Mouse (Mus musculus): ENCODE data around the gene Rassf6.

- TF ChIP-seq USF1 (IDR thresholded peaks at IDR 0.05; ENCODE audit: low read depth, low read length) = no peak
- no peak for TF ChIP-seq CTCF (conservative IDR thresholded peaks at IDR 0.05 in 1 of 2, IDR thresholded peaks at IDR 0.05 in 1 of 2; ENCODE audit: low read depth in 2 of 2, low read length in 2 of 2)
These were observed 31.6 kb downstream of the Rassf6 start for GRCm38 (mm10) chr5:90608906-90609305.

All from CH12.LX (cell line).